Mouse (Mus musculus) lung, embryonic 16.5 days (tissue): ENCODE measurements around the gene Capza2. TPM values are rescaled to one million over a fixed set of nuclear protein-coding genes. Genes with fewer than 3 reads are reported as not detected.

Experiments used
- ATAC-seq: fragments of 200-750 bp; cut with Nextera tagmentation; 2 replicates; pipeline ENCODE4 v1.8.0; 2017; ENCODE audit warnings: low read depth, mild to moderate bottlenecking, moderate library complexity
- H3K27ac ChIP-seq: fragments of 300-500 bp; sonication (generic); 2 replicates; pipeline ENCODE4 v1.5.1; 2014; ENCODE audit warnings: mild to moderate bottlenecking, control low read depth, low read length
- H3K27me3 ChIP-seq: fragments of 300-500 bp; sonication (generic); 2 replicates; pipeline ENCODE4 v1.6.1; 2014; ENCODE audit warnings: low read depth, low read length, mixed read lengths; ENCODE audit not compliant: control insufficient read depth, insufficient read depth
- H3K36me3 ChIP-seq: fragments of 300-500 bp; sonication (generic); 2 replicates; pipeline ENCODE4 v1.6.1; 2014; ENCODE audit warnings: low read length; ENCODE audit not compliant: control insufficient read depth, insufficient read depth
- H3K4me1 ChIP-seq: fragments of 300-500 bp; sonication (generic); replicated peaks from 2 replicates; pipeline ENCODE4 v1.6.1; 2014; ENCODE audit warnings: low read length, mixed read lengths; ENCODE audit not compliant: control insufficient read depth, insufficient read depth
- H3K4me2 ChIP-seq: fragments of 300-500 bp; sonication (generic); 2 replicates; pipeline ENCODE4 v1.6.1; 2014; ENCODE audit warnings: low read depth, low read length, control low read depth
- H3K4me3 ChIP-seq: fragments of 300-500 bp; sonication (generic); 2 replicates; pipeline ENCODE4 v1.5.1; 2014; ENCODE audit warnings: mild to moderate bottlenecking, low read length, control low read depth
- H3K9ac ChIP-seq: fragments of 300-500 bp; sonication (generic); 2 replicates; pipeline ENCODE4 v1.6.1; 2014; ENCODE audit warnings: low read length, control low read depth
- H3K9me3 ChIP-seq: fragments of 300-500 bp; sonication (generic); 2 replicates; pipeline ENCODE4 v1.6.1; 2016; ENCODE audit warnings: low read length; ENCODE audit not compliant: control insufficient read depth
- WGBS: fragments of 180-500 bp; shearing (Covaris S2); extraction: QIAGEN DNeasy Blood & Tissue Kit; methylation state at CpG from one replicate; pipeline ENCODE4 v1.1.7; 2014; 5-methylcytosine and 5-hydroxymethylcytosine counted together
- polyA plus RNA-seq: library from polyadenylated mRNA; unstranded; fragments of >200 nt; fragmentation: Nextera tagmentation; extraction: Ambion mirVana; gene quantifications from 2 replicates; pipeline ENCODE4 v1.2.1, GENCODE M21; 2015

Gene Capza2
- polyA plus RNA-seq, 1 experiment from 2014 or later, result 241 TPM

DNA sequence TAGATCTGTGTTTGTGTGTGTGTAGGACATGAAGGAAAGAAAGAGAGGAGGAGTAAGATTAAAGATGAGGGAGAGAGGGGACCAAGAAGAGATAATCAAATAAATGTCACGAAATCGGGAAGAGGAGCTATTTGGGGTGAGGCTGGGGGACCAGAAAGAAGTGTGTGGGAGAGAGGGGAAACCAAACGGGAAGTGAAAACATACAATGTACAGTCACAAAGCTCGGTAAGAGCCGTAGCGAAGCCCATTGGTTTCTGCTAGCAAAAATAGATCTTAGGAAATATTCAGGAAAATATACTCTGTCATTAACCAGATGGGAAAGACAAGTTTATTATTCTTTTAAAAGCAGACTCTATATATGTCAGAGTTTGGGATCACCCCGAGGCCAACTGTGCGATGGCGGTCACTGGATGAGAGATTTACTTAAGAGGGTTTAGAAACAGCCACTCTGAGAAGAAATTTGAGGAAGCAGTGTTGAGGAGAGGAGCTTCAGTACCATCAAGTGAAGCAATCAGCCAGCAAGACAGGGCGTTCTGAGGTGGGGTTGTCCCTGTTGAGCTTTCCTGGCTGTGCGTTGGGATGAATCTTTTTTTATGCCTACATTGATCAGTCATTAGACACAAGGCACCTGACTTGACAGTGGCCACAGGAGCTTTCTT is 24.6 kb upstream of the Capza2 start:
- Histone ChIP-seq H3K27ac (no peak overlapping the region), H3K4me2 (no peak overlapping the region), H3K9me3 (no peaks in the 10 kb centered on the region), H3K9ac (no peak overlapping the region), H3K4me3 (no peak overlapping the region), H3K4me1 (no peaks in the 10 kb centered on the region), H3K27me3 (no peaks in the 10 kb centered on the region), H3K36me3 (no peaks in the 10 kb centered on the region)
- ATAC-seq, result no peak
- WGBS, result 73% methylated on average over 11 of the region's 11 CpGs

DNA sequence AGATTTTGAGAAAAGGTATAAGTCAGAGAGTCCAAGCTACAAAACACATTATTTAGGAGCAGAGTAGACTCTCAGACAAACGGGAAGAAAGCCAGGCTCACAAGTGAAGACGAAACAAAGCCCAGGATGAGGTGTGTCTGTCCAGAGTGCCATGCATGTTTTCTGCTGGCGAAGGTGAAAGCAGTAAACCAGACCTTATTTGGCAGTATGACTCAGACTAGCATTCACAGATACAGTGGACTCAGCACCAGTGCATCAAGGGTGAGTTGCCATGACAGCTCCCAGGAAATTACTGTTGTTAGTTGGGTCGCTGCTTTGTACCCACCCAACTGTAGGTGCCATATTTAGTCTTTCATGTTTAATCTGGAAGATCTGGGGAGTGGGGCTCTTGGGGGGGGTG is 23.4 kb upstream of the Capza2 start:
- no peak overlapping the region for H3K9ac ChIP-seq
- H3K36me3 ChIP-seq, result no peaks in the 10 kb centered on the region
- no peaks in the 10 kb centered on the region for H3K9me3 ChIP-seq
- ATAC-seq, result no peak
- no peaks in the 10 kb centered on the region for H3K4me1 ChIP-seq
- no peak overlapping the region for H3K4me3 ChIP-seq
- no peak overlapping the region for H3K4me2 ChIP-seq
- WGBS, result 81% methylated on average over 4 of the region's 4 CpGs
- H3K27ac ChIP-seq, result no peak overlapping the region
- H3K27me3 ChIP-seq, result no peaks in the 10 kb centered on the region

DNA sequence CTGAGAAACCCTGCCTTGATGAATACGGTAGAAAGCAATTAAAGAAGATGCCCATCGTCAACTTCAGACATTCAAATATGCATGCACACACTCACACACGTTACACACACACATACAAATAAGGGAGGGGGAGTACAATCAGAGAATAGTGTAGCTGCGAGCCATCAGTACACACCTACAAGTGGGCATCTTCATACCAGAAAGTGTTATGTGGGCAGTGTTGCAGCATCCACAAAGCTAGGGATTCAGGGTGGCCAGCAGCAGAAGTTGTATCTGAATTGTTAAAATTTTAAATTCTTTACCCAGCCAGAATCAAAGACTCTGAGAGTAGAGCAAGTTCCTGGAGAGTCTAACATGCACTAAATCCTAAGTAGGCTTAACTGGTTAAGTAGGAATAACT is 15.2 kb upstream of the Capza2 start:
- WGBS, result 78% methylated on average over 4 of the region's 4 CpGs
- Histone ChIP-seq H3K9me3 (no peaks in the 10 kb centered on the region), H3K27ac (no peak overlapping the region), H3K36me3 (no peaks in the 10 kb centered on the region), H3K4me1 (no peaks in the 10 kb centered on the region), H3K27me3 (no peaks in the 10 kb centered on the region), H3K4me2 (no peak overlapping the region), H3K9ac (no peak overlapping the region), H3K4me3 (no peak overlapping the region)
- no peak for ATAC-seq

DNA sequence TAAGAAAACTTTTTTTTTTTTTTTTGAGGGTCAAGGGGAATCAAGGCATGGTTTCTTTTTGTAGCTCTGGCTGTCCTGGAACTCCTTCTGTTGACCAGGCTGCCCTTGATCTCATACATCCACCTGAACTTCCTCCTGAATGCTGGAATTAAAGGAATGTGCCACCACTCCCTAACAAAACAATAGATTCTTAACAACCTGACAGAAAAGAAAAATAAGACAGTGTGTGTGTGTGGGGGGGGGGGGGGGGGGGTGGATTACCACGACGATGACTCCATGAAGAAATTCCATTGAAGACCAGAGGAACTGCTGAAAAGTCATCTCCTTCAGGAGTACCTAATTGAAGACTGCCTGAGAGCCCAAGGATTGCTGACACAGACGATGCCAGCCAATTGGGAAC is 14.6 kb upstream of the Capza2 start:
- H3K4me2 ChIP-seq, result no peak overlapping the region
- no peak overlapping the region for H3K9ac ChIP-seq
- no peaks in the 10 kb centered on the region for H3K27me3 ChIP-seq
- WGBS, result 31% methylated on average over 3 of the region's 3 CpGs
- no peaks in the 10 kb centered on the region for H3K4me1 ChIP-seq
- ATAC-seq, result no peak
- no peaks in the 10 kb centered on the region for H3K9me3 ChIP-seq
- H3K27ac ChIP-seq, result no peak overlapping the region
- no peak overlapping the region for H3K4me3 ChIP-seq
- no peaks in the 10 kb centered on the region for H3K36me3 ChIP-seq

DNA sequence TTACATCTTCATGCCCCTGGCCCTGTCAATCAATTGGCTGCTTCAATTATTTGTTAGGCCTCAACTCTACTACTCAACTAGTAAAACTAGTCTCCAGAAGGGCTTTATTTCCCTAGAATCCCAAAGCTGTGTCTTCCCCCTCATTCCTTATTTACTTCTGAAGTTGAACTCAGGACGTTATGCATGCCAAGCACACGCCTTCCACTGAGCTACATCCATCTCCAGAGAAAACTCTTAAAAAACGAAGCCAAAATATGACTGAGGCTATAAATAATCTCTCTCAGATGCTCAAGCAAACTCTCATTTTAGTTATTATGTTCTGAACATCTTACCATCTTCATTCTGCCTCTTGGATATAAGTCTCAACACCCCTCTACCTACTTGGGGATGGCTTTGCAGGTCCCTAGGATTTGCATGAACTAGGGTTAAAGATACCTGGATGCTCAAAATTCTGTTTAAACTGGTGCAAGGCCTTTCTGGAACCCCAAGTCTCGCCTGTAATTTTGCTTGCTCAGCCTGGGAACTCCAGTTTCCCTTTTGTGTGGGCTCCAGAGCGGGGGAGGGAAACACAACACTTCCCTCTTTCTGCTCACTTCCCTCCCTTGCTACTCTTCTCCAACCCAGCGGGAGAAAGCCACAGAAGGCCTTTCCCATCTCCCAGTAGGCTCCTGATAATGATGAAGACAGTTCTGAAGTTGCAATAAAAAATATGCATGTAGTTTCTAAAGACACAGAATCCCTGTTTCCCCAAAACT is 7.2 kb upstream of the Capza2 start:
- ATAC-seq, result no peak
- Histone ChIP-seq H3K9me3 (no peaks in the 10 kb centered on the region), H3K4me1 (no peaks in the 10 kb centered on the region), H3K4me2 (no peak overlapping the region), H3K36me3 (no peaks in the 10 kb centered on the region), H3K27me3 (no peaks in the 10 kb centered on the region), H3K27ac (no peak overlapping the region), H3K4me3 (no peak overlapping the region), H3K9ac (no peak overlapping the region)
- WGBS, result 61% methylated on average over 6 of the region's 6 CpGs

DNA sequence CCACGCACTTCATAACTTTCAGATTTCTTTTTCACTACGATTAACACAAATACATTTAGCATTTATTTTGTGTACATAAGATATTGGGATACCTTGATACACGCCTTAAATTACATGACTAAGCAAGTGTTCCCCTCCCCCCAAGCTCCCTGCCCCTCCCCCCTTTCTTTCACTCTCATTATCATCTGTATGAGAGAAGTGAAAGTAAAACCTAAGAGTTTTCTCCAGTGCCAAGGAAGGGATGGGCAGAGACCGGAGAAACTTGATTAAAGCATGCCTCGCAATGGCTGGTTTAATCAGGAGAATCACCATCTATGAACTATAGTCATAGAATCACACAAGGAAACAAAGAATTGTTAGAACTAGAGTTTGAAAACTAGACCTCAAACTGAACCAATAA is 6.3 kb upstream of the Capza2 start:
- Histone ChIP-seq H3K27ac (no peak overlapping the region), H3K4me1 (no peaks in the 10 kb centered on the region), H3K27me3 (no peaks in the 10 kb centered on the region), H3K9me3 (no peaks in the 10 kb centered on the region), H3K4me2 (no peak overlapping the region), H3K4me3 (no peak overlapping the region), H3K9ac (no peak overlapping the region), H3K36me3 (no peaks in the 10 kb centered on the region)
- no peak for ATAC-seq
- 70% methylated on average over 5 of the region's 5 CpGs for WGBS

DNA sequence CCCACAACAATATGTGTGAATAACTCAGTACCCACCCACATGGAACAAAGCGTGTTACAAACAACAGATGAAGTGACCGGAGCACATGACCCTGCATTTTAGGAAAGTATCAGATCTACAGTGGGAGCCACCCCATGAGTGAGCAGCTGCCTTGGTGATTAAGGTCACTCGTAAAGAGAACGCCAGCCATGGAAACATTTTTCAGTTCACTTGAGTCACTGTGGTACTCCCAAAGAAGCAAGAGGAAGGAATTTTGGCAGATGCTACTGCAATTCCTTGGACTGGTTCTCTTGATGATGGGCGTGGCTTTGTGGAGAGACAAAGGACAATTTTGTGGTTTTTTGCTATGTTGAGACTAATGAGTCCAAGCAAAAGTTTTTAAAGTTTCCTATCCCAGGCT is 4.4 kb upstream of the Capza2 start:
- Histone ChIP-seq H3K27ac (no peak overlapping the region), H3K9ac (no peak overlapping the region), H3K4me2 (no peak overlapping the region), H3K36me3 (no peaks in the 10 kb centered on the region), H3K27me3 (no peaks in the 10 kb centered on the region), H3K4me1 (no peaks in the 10 kb centered on the region), H3K9me3 (no peaks in the 10 kb centered on the region), H3K4me3 (no peak overlapping the region)
- ATAC-seq, result no peak
- WGBS, result 80% methylated on average over 5 of the region's 5 CpGs

DNA sequence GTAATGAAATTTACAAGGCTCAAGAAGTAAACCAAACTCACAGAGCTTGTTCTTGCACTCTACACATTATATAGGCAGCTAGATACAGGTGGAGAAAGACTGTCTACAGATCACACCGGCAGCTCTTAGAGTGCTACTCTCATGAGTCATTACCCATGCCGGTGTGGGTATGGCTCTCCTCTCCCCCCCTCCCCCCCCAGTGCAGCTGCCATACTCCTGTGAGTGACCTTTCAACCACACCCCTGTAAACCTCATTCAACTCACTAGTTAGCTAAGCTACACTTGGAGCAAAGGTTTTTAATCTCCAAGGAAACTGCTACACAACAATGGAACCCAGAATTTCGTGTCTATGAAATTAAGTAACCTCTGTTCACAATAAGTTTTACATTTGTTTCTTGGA is 2.2 kb upstream of the Capza2 start:
- Histone ChIP-seq H3K36me3 (no peaks in the 10 kb centered on the region), H3K27me3 (no peaks in the 10 kb centered on the region), H3K9me3 (no peaks in the 10 kb centered on the region), H3K4me3 (no peak overlapping the region), H3K4me1 (peaks cover 5% of the 10 kb centered on the region; the same call in 1 of the 2 replicates), H3K9ac (no peak overlapping the region), H3K27ac (no peak overlapping the region), H3K4me2 (no peak overlapping the region)
- ATAC-seq, result no peak
- WGBS, result 47% methylated on average over 3 of the region's 3 CpGs

DNA sequence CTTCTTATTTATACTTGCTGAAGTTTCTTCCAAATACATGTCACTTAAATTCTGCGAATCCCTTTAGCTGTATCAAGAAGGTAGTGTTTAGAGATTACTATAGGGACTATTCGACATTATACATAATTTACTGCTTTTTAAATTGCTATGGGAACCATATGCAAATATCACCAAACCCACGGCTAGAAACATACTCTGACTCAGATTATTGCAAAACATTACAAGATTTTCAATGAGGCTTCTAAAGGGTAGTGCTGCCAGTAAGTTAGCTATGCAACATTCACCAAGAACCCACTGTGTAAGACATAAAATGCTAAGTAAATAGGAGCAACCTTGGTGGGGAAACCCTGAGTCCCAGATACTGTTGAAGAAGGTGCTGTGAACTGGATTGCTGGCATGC is 1.0 kb upstream of the Capza2 start:
- Histone ChIP-seq H3K4me3 (no peak overlapping the region), H3K9ac (no peak overlapping the region), H3K4me1 (peaks cover 8% of the 10 kb centered on the region; the same call in 1 of the 2 replicates), H3K4me2 (no peak overlapping the region), H3K27me3 (no peaks in the 10 kb centered on the region), H3K36me3 (no peaks in the 10 kb centered on the region), H3K9me3 (no peaks in the 10 kb centered on the region), H3K27ac (no peak overlapping the region)
- no peak for ATAC-seq
- WGBS, result 72% methylated on average over 3 of the region's 3 CpGs
